Mouse (Mus musculus) erythroblast, embryonic 14.5 days (primary cell): ENCODE results near the gene Tyro3.

Experiments used
- GATA1 ChIP-seq: IDR thresholded peaks from 2 replicates; pipeline ENCODE4 v1.6.1; 2012; ENCODE audit warnings: low read length, inconsistent platforms, mixed read lengths
- TAL1 ChIP-seq: IDR thresholded peaks from 3 replicates; pipeline ENCODE4 v1.6.1; 2012; ENCODE audit warnings: low read length, inconsistent platforms, mixed read lengths

DNA sequence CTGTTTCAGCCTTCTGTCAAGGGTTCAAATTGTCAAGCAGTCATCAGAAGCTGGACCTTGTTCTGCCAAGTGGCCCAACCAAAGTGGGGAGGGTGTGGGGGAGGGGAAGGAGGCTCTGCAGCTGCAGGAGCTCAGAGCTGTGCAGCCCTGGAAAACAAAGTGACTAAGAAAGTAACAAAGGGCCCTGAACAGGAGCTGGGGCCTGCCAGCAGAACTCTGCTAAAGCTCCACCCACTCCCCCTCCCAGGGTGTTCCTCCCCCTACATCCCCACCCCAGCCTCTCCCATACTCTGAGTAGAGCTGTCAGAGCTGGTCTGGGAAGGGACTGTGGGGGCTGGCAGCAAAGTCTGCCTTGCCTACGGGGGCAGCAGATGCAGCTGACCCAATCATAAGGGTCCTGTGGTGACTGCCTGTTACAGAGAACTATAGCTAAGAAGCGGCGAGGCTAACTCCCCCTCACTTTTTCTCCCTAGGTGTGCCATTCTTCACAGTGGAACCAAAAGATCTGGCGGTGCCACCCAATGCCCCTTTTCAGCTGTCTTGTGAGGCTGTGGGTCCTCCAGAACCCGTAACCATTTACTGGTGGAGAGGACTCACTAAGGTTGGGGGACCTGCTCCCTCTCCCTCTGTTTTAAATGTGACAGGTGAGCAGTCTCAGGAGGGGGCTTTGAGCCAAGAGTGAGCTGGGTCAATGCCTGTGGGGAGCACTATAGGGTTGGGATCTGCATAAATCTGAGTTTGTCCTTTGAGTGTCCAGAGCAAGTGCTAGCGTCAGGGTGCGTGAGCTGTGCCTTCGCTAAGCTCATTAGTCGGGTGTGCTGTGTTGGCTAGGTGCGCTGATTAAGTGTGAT, 5.5 kb downstream of the Tyro3 start:
- TF ChIP-seq TAL1 (no peak), GATA1 (no peak)
